Mouse (Mus musculus): ENCODE data around the gene Fsip1. TPM values are rescaled to one million over a fixed set of nuclear protein-coding genes. Genes with fewer than 3 reads are reported as not detected.

Fsip1 gene
- total and polyA plus RNA-seq, 3 experiments, result 0.17 to 0.49 (median 0.47) TPM

DNA sequence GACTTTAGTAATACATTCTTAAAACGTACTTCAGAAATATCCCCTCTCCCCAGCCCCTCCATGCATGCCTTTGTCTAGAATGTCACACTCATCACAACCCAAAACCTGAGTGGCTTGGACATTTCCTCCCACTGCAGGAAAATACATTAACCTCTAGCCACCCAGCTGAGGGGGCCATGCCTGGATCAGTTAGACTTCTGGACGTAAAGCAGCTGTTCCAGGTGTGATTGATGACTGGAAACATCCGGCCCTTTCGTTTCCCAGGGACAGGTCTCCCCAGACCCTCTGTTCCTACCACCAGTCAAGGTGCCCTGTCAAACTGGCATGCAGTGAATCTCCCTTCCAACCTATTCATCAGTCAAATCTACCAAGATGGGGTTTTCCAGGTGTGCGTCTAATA, 94.3 kb downstream of the Fsip1 start:
- no peak for DNase-seq (ENCODE audit: extremely low read depth)
- Histone ChIP-seq H3K9ac (ENCODE audit: insufficient read depth, low read depth) (no peak overlapping the region), H3K9me3 (replicated peaks; ENCODE audit: low read length) (no peaks in the 10 kb centered on the region), H3K79me2 (replicated peaks; ENCODE audit: control insufficient read depth, extremely low read depth, insufficient read depth, poor library complexity, severe bottlenecking) (no peaks in the 10 kb centered on the region), H3K4me2 (ENCODE audit: insufficient read depth, low read depth, poor library complexity, severe bottlenecking) (no peak overlapping the region), H3K27ac (ENCODE audit: insufficient read depth, low read depth) (no peak overlapping the region), H3K36me3 (replicated peaks in 1 of 2; ENCODE audit: control insufficient read depth in 1 of 2, insufficient read depth in 1 of 2, low read length in 1 of 2) (no peaks in the 10 kb centered on the region), H3K4me1 (ENCODE audit: control insufficient read depth in 1 of 2, insufficient read depth in 2 of 2) (peaks cover 0 to 39% of the 10 kb centered on the region in 2 experiments; a peak in 2 of 4 replicates), H3K4me3 (replicated peaks in 1 of 3; ENCODE audit: low read depth in 2 of 3, low read length in 2 of 3, poor library complexity in 1 of 3) (no peak overlapping the region), H3K27me3 (replicated peaks) (peaks cover 1% of the 10 kb centered on the region)
- dilution Hi-C loops (cut with MboI; ENCODE audit: extremely low pct_ligation_motif_present, extremely low pct_unique_long_range_greater_than_20kb, low sequenced_read_pairs) (no loop called here), in situ Hi-C loops (cut with MboI; ENCODE audit: low pct_ligation_motif_present, low pct_unique_long_range_greater_than_20kb, low sequenced_read_pairs) (no loop called here)
- TF ChIP-seq ZC3H11A (IDR thresholded peaks at IDR 0.05; ENCODE audit: low read depth, low read length) (no peak), CHD1 (IDR thresholded peaks at IDR 0.05; ENCODE audit: low read depth, low read length) (no peak), USF2 (conservative IDR thresholded peaks at IDR 0.05; ENCODE audit: low read depth, low read length) (no peak), RCOR1 (conservative IDR thresholded peaks at IDR 0.05; ENCODE audit: low read depth, low read length) (no peak), SMC3 (IDR thresholded peaks at IDR 0.05; ENCODE audit: low read depth, low read length) (no peak), MAZ (IDR thresholded peaks at IDR 0.05; ENCODE audit: low read depth, low read length) (no peak)

DNA sequence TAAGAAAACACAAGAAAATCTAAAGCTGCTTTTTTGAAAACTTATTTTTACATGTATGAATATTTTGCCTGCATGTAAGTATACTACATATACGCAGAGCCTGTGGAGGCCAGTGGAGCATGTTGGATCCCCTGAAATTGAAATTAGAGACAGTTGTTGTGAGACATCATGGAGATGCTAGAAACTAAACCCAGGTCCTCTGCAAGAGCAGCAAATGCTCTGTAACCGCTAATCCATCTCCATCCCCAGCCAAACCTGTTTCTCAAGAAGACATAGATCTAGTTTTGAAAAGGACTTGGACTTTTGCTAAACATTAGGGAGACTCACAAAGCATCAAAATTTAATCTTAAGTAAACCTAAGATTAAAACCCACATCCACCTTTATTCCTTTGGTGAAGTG, 95.8 kb downstream of the Fsip1 start:
- H3K27ac ChIP-seq (ENCODE audit: insufficient read depth, low read depth), result no peak overlapping the region
- no peak overlapping the region for H3K4me2 ChIP-seq (ENCODE audit: insufficient read depth, low read depth, poor library complexity, severe bottlenecking)
- dilution Hi-C loops (cut with MboI; ENCODE audit: extremely low pct_ligation_motif_present, extremely low pct_unique_long_range_greater_than_20kb, low sequenced_read_pairs), result no loop called here
- no peaks in the 10 kb centered on the region for H3K79me2 ChIP-seq (replicated peaks; ENCODE audit: control insufficient read depth, extremely low read depth, insufficient read depth, poor library complexity, severe bottlenecking)
- H3K36me3 ChIP-seq (replicated peaks in 1 of 2; ENCODE audit: control insufficient read depth in 1 of 2, insufficient read depth in 1 of 2, low read length in 1 of 2), result no peaks in the 10 kb centered on the region
- no peaks in the 10 kb centered on the region for H3K27me3 ChIP-seq (replicated peaks)
- in situ Hi-C loops (cut with MboI; ENCODE audit: low pct_ligation_motif_present, low pct_unique_long_range_greater_than_20kb, low sequenced_read_pairs), result no loop called here
- H3K4me1 ChIP-seq (ENCODE audit: control insufficient read depth in 1 of 2, insufficient read depth in 2 of 2), result peaks cover 0 to 39% of the 10 kb centered on the region in 2 experiments; a peak in 2 of 4 replicates
- no peak for DNase-seq (ENCODE audit: extremely low read depth)
- no peak overlapping the region for H3K9ac ChIP-seq (ENCODE audit: insufficient read depth, low read depth)
- H3K4me3 ChIP-seq (replicated peaks in 1 of 3; ENCODE audit: low read depth in 2 of 3, low read length in 2 of 3, poor library complexity in 1 of 3), result no peak overlapping the region
- no peak for TF ChIP-seq HCFC1 (IDR thresholded peaks at IDR 0.05; ENCODE audit: low read depth, low read length)
- H3K9me3 ChIP-seq (replicated peaks; ENCODE audit: low read length), result no peaks in the 10 kb centered on the region

DNA sequence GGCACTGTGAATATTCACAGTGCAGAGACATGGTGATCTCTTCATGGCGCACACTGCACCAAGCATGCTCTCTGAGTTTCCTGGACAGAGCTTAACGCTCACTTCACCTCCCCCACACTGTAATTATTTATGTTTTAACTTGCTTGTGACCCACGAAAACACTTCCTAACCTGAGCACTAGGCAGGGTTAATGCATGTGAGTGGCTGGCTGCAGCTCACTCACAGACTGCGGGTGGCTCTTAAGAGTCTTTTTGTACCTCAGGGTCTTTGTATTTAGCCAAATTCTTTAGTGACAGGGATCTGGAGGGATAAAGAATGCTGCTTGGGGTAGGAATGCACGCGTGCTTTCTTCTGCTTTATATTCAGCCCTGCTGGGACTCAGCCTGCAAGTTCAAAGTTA, 96.2 kb downstream of the Fsip1 start:
- Histone ChIP-seq H3K9ac (ENCODE audit: insufficient read depth, low read depth) (no peak overlapping the region), H3K79me2 (replicated peaks; ENCODE audit: control insufficient read depth, extremely low read depth, insufficient read depth, poor library complexity, severe bottlenecking) (no peaks in the 10 kb centered on the region), H3K27me3 (replicated peaks) (no peaks in the 10 kb centered on the region), H3K36me3 (replicated peaks in 1 of 2; ENCODE audit: control insufficient read depth in 1 of 2, insufficient read depth in 1 of 2, low read length in 1 of 2) (no peaks in the 10 kb centered on the region), H3K4me3 (replicated peaks in 1 of 3; ENCODE audit: low read depth in 2 of 3, low read length in 2 of 3, poor library complexity in 1 of 3) (no peak overlapping the region), H3K4me1 (ENCODE audit: control insufficient read depth in 1 of 2, insufficient read depth in 2 of 2) (peaks cover 0 to 39% of the 10 kb centered on the region in 2 experiments; a peak in 2 of 4 replicates), H3K9me3 (replicated peaks; ENCODE audit: low read length) (no peaks in the 10 kb centered on the region), H3K27ac (ENCODE audit: insufficient read depth, low read depth) (no peak overlapping the region), H3K4me2 (ENCODE audit: insufficient read depth, low read depth, poor library complexity, severe bottlenecking) (no peak overlapping the region)
- dilution Hi-C loops (cut with MboI; ENCODE audit: extremely low pct_ligation_motif_present, extremely low pct_unique_long_range_greater_than_20kb, low sequenced_read_pairs), result no loop called here
- in situ Hi-C loops (cut with MboI; ENCODE audit: low pct_ligation_motif_present, low pct_unique_long_range_greater_than_20kb, low sequenced_read_pairs), result no loop called here
- TF ChIP-seq USF1 (IDR thresholded peaks at IDR 0.05; ENCODE audit: low read depth, low read length) (no peak), MEF2A (IDR thresholded peaks at IDR 0.05; ENCODE audit: borderline replicate concordance, low read depth, low read length) (no peak), TBP (conservative IDR thresholded peaks at IDR 0.05; ENCODE audit: low read depth, low read length) (no peak), ZNF384 (IDR thresholded peaks at IDR 0.05; ENCODE audit: low read depth, low read length) (no peak), ELF1 (IDR thresholded peaks at IDR 0.05; ENCODE audit: low read depth, low read length) (no peak), KAT2A (IDR thresholded peaks at IDR 0.05; ENCODE audit: insufficient replicate concordance, low read length) (no peak), CHD2 (IDR thresholded peaks at IDR 0.05; ENCODE audit: low read length) (no peak), JUND (conservative IDR thresholded peaks at IDR 0.05; ENCODE audit: low read depth, low read length) (no peak), RAD21 (IDR thresholded peaks at IDR 0.05; ENCODE audit: low read depth, low read length) (no peak), ZKSCAN1 (IDR thresholded peaks at IDR 0.05; ENCODE audit: borderline replicate concordance, low read depth, low read length) (no peak), ZMIZ1 (IDR thresholded peaks at IDR 0.05; ENCODE audit: low read depth, low read length) (no peak)
- DNase-seq (ENCODE audit: extremely low read depth), result no peak

All from CH12.LX (cell line).